Mouse (Mus musculus): ENCODE results near the gene Unc79.

DNA sequence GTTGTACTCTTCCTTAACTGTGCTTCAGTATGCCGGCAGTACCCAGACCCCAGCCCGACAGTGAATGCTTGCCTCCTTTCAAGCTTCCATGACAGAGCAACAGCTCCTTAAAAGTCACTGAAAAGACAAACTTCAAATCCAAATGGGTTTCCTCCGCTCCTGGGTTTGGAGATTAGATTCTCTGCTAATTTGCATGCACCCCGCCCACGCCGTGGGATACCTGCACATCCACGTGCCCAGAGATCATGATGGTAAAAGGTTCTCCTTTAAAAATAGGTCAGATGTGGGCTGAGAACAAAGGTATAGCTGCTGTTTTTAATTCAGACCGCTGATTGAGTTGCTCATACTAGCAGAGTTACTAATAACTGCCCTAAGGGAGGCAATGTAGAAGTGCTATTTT lies 210.4 kb downstream of the Unc79 start:
- no peak for TF ChIP-seq POU5F1 (IDR thresholded peaks at IDR 0.05; ENCODE audit: borderline replicate concordance, low read length)
- no peak for TF ChIP-seq CTCF (conservative IDR thresholded peaks at IDR 0.05; ENCODE audit: low read length)
- no peak for TF ChIP-seq NANOG (IDR thresholded peaks at IDR 0.05; ENCODE audit: borderline replicate concordance, low read length)

Data from E14TG2a.4 (cell line).